Mouse (Mus musculus) liver, postnatal 0 days (tissue): ENCODE data around the gene Ctla2b. TPM values are rescaled to one million over a fixed set of nuclear protein-coding genes. Genes with fewer than 3 reads are reported as not detected.
"Not testable (repeated sequence)": the region's sequence is repeated elsewhere in the genome, so short reads cannot be mapped to it uniquely, and the experiment has no call there.

Experiments used
- ATAC-seq: fragments of 200-750 bp; cut with Nextera tagmentation; 2 replicates; pipeline ENCODE4 v1.8.0; 2017; ENCODE audit warnings: mild to moderate bottlenecking, moderate library complexity
- DNase-seq: peaks from one replicate; pipeline ENCODE4 v3.0.0-alpha.2; 2016
- H3K27ac ChIP-seq: fragments of 300-500 bp; sonication (generic); 2 replicates; pipeline ENCODE4 v1.5.1; 2014; ENCODE audit warnings: antibody characterized with exemption, moderate library complexity, mild to moderate bottlenecking, low read depth
- H3K27me3 ChIP-seq: fragments of 300-500 bp; sonication (generic); 2 replicates; pipeline ENCODE4 v1.6.1; 2014; ENCODE audit warnings: low read length, control low read depth, mixed read lengths; ENCODE audit not compliant: insufficient read depth
- H3K36me3 ChIP-seq: fragments of 300-500 bp; sonication (generic); replicated peaks from 2 replicates; pipeline ENCODE4 v1.6.1; 2014; ENCODE audit warnings: mild to moderate bottlenecking, control low read depth, low read length, moderate library complexity, mixed read lengths; ENCODE audit not compliant: insufficient read depth
- H3K4me1 ChIP-seq: fragments of 300-500 bp; sonication (generic); 2 replicates; pipeline ENCODE4 v1.6.1; 2014; ENCODE audit warnings: antibody characterized with exemption, mild to moderate bottlenecking, control low read depth; ENCODE audit not compliant: insufficient read depth
- H3K4me2 ChIP-seq: fragments of 300-500 bp; sonication (generic); 2 replicates; pipeline ENCODE4 v1.6.1; 2014; ENCODE audit warnings: low read depth, mild to moderate bottlenecking, low read length, moderate library complexity, mixed read lengths
- H3K4me3 ChIP-seq: fragments of 300-500 bp; sonication (generic); 2 replicates; pipeline ENCODE4 v1.5.1; 2014; ENCODE audit warnings: low read depth, low read length
- H3K9ac ChIP-seq: fragments of 300-500 bp; sonication (generic); replicated peaks from 2 replicates; pipeline ENCODE4 v1.6.1; 2014; ENCODE audit warnings: mild to moderate bottlenecking, moderate library complexity
- H3K9me3 ChIP-seq: fragments of 300-500 bp; sonication (generic); 2 replicates; pipeline ENCODE4 v1.6.1; 2016; ENCODE audit warnings: mild to moderate bottlenecking, control low read depth, low read length, mixed read lengths
- CTCF ChIP-seq: sonication (generic); IDR thresholded peaks from 2 replicates; pipeline ENCODE4 v1.5.1; 2016; ENCODE audit warnings: antibody characterized with exemption, low read depth
- EP300 ChIP-seq: IDR thresholded peaks from 2 replicates; pipeline ENCODE4 v1.6.1; 2016; ENCODE audit warnings: antibody characterized with exemption, low read depth, mild to moderate bottlenecking
- WGBS: fragments of 180-500 bp; shearing (Covaris S2); extraction: QIAGEN DNeasy Blood & Tissue Kit; methylation state at CpG from one replicate; pipeline ENCODE4 v1.1.7; 2014; ENCODE audit not compliant: insufficient replicate concordance; 5-methylcytosine and 5-hydroxymethylcytosine counted together
- polyA plus RNA-seq: library from polyadenylated mRNA; unstranded; fragments of >200 nt; fragmentation: Nextera tagmentation; extraction: Ambion mirVana; gene quantifications from 2 replicates; pipeline ENCODE4 v1.2.1, GENCODE M21; 2015

Gene Ctla2b
- 8.4 and 9.0 TPM in 2 replicates for polyA plus RNA-seq

- ATAC-seq (peak; percentile 89), DNase-seq (peak; percentile 40)
- Histone ChIP-seq H3K4me2 (no peak within 1 kb of the TSS), H3K27me3 (no peaks in the 10 kb centered on the region), H3K9me3 (no peaks in the 10 kb centered on the region), H3K9ac (no peak within 1 kb of the TSS), H3K27ac (no peak within 1 kb of the TSS), H3K36me3 (no peaks in the 10 kb centered on the region), H3K4me1 (no peaks in the 10 kb centered on the region), H3K4me3 (no peak within 1 kb of the TSS)
- WGBS, result 29% methylated on average over 3 of the region's 3 CpGs
- TF ChIP-seq EP300 (peak; percentile 83), CTCF (no peak)
Observed at GRCm38 (mm10) chr13:60897328-60897727, at the start of gene Ctla2b. Ctla2b (minus strand) TSS chr13:60897447.

- ATAC-seq, H3K27me3 ChIP-seq: not testable (repeated sequence)
- WGBS, result 73% methylated on average over 3 of the region's 3 CpGs
Observed at GRCm38 (mm10) chr13:60941884-60942283, 44.6 kb upstream of the Ctla2b start, which contains the start of gene Tpbpa. Tpbpa (minus strand) TSS chr13:60941984.

GRCm38 (mm10) chr13:60936500-60936901, 39.3 kb upstream of the Ctla2b start, which contains the start of the genes Gm49391 and Ctla2a:
Gm49391 (minus strand) TSS chr13:60936571.
Ctla2a (minus strand) TSS chr13:60936625.
- Histone ChIP-seq H3K4me3 (no peak within 1 kb of the TSS), H3K9me3 (no peaks in the 10 kb centered on the region), H3K36me3 (no peaks in the 10 kb centered on the region), H3K4me1 (no peaks in the 10 kb centered on the region), H3K27ac (no peak within 1 kb of the TSS), H3K27me3 (no peaks in the 10 kb centered on the region), H3K9ac (no peak within 1 kb of the TSS), H3K4me2 (no peak within 1 kb of the TSS)
- ATAC-seq (peak; percentile 88), DNase-seq (peak; percentile 27)
- TF ChIP-seq CTCF, result no peak
- TF ChIP-seq EP300, result peak; percentile 85
- WGBS, result 21% methylated on average over 5 of the region's 5 CpGs

More at GRCm38 (mm10) chr13:60941884-60942283, 44.6 kb upstream of the Ctla2b start, which contains the start of gene Tpbpa:
- H3K4me1 ChIP-seq, H3K36me3 ChIP-seq, H3K4me2 ChIP-seq, H3K4me3 ChIP-seq, H3K9me3 ChIP-seq, H3K27ac ChIP-seq, DNase-seq, H3K9ac ChIP-seq: not testable (repeated sequence)

GRCm38 (mm10) chr13:60935490-60935889, 38.2 kb upstream of the Ctla2b start, which contains the start of gene Gm49393:
Gm49393 (minus strand) TSS chr13:60935590.
- H3K4me2 ChIP-seq, H3K36me3 ChIP-seq, H3K9me3 ChIP-seq, H3K4me1 ChIP-seq, H3K4me3 ChIP-seq, H3K9ac ChIP-seq, H3K27me3 ChIP-seq, DNase-seq, H3K27ac ChIP-seq, ATAC-seq: not testable (repeated sequence)
- WGBS, result 59% methylated on average over 2 of the region's 2 CpGs

- DNase-seq, H3K9ac ChIP-seq, H3K9me3 ChIP-seq, H3K27ac ChIP-seq, H3K27me3 ChIP-seq, H3K36me3 ChIP-seq, ATAC-seq, H3K4me3 ChIP-seq, H3K4me2 ChIP-seq, H3K4me1 ChIP-seq: not testable (repeated sequence)
- 62% methylated on average over 2 of the region's 2 CpGs for WGBS
Observed at GRCm38 (mm10) chr13:60904780-60905179, 7.5 kb upstream of the Ctla2b start, which contains the start of gene Tpbpb. Tpbpb (minus strand) TSS chr13:60904880.

- not testable (repeated sequence) for H3K4me3 ChIP-seq, H3K4me2 ChIP-seq, DNase-seq, H3K4me1 ChIP-seq, H3K27me3 ChIP-seq, ATAC-seq, H3K9ac ChIP-seq, H3K9me3 ChIP-seq, H3K27ac ChIP-seq, H3K36me3 ChIP-seq
- WGBS, result 85% methylated on average over 7 of the region's 8 CpGs
Observed at GRCm38 (mm10) chr13:60896794-60897193, 453 bp downstream of the Ctla2b start, which contains the start of gene Gm49392. Gm49392 (minus strand) TSS chr13:60896894.
